Mouse (Mus musculus) monocyte, adult 2 months (primary cell): ENCODE data around the gene Hrh2.

ENCODE experiments used
- DNase-seq, 2 experiments: peaks; one replicate each; pipeline ENCODE4 v3.0.0; 2022; ENCODE audit warnings: low spot score in 2 of 2, low read depth in 1 of 2

Gene Hrh2

GRCm38 (mm10) chr13:54176406-54177020 is 15.4 kb upstream of the Hrh2 start:
- DNase-seq = no peak

- DNase-seq = no peak
Observed at GRCm38 (mm10) chr13:54177346-54177745, 14.6 kb upstream of the Hrh2 start.

GRCm38 (mm10) chr13:54178647-54179046 is 13.3 kb upstream of the Hrh2 start:
- DNase-seq = no peak

GRCm38 (mm10) chr13:54179971-54180370 is 12.0 kb upstream of the Hrh2 start:
- no peak for DNase-seq

- no peak for DNase-seq
Observed at GRCm38 (mm10) chr13:54180461-54180860, 11.5 kb upstream of the Hrh2 start.

- no peak for DNase-seq
Observed at GRCm38 (mm10) chr13:54181318-54181717, 10.6 kb upstream of the Hrh2 start.

- DNase-seq = no peak
Observed at GRCm38 (mm10) chr13:54181947-54182346, 10.0 kb upstream of the Hrh2 start.

GRCm38 (mm10) chr13:54186394-54186793 is 5.5 kb upstream of the Hrh2 start:
- DNase-seq = no peak

GRCm38 (mm10) chr13:54188190-54188706 is 3.7 kb upstream of the Hrh2 start:
- DNase-seq = no peak

GRCm38 (mm10) chr13:54189896-54190295 is 2.0 kb upstream of the Hrh2 start:
- no peak for DNase-seq

- DNase-seq = no peak
Observed at GRCm38 (mm10) chr13:54191181-54191580, 748 bp upstream of the Hrh2 start.

GRCm38 (mm10) chr13:54193580-54193979 is 1.7 kb downstream of the Hrh2 start:
- DNase-seq = no peak

- DNase-seq = no peak
Observed at GRCm38 (mm10) chr13:54199000-54199399, 7.1 kb downstream of the Hrh2 start.

GRCm38 (mm10) chr13:54202458-54202857 is 10.5 kb downstream of the Hrh2 start:
- DNase-seq = no peak

- DNase-seq = no peak
Observed at GRCm38 (mm10) chr13:54203419-54203818, 11.5 kb downstream of the Hrh2 start.

- DNase-seq = no peak
Observed at GRCm38 (mm10) chr13:54205195-54205594, 13.3 kb downstream of the Hrh2 start.

- DNase-seq = no peak
Observed at GRCm38 (mm10) chr13:54206140-54206753, 14.3 kb downstream of the Hrh2 start.

- no peak for DNase-seq
Observed at GRCm38 (mm10) chr13:54209476-54210253, 17.7 kb downstream of the Hrh2 start.

- no peak for DNase-seq
Observed at GRCm38 (mm10) chr13:54211528-54212488, 19.9 kb downstream of the Hrh2 start.

GRCm38 (mm10) chr13:54212516-54212915 is 20.6 kb downstream of the Hrh2 start:
- DNase-seq = no peak

- DNase-seq = no peak
Observed at GRCm38 (mm10) chr13:54215266-54215665, 23.3 kb downstream of the Hrh2 start.
